Mouse (Mus musculus): ENCODE data around the gene Fam174b. TPM values are rescaled to one million over a fixed set of nuclear protein-coding genes. Genes with fewer than 3 reads are reported as not detected.

Fam174b gene
- polyA plus RNA-seq, 1 experiment from 2014 or later: 25.7 TPM

GRCm38 (mm10) chr7:73755377-73756110 is 15.4 kb downstream of the Fam174b start:
- H3K27ac ChIP-seq (replicated peaks; ENCODE audit: low read depth, low read length): no peak overlapping the region
- DNase-seq (ENCODE audit: low spot score): no peak
- H3K4me3 ChIP-seq (ENCODE audit: low read depth, low read length): no peak overlapping the region
- no peak overlapping the region for H3K4me2 ChIP-seq (ENCODE audit: low read depth, severe bottlenecking)
- no peaks in the 10 kb centered on the region for H3K27me3 ChIP-seq (ENCODE audit: control insufficient read depth, insufficient read depth, low read length)
- no peaks in the 10 kb centered on the region for H3K36me3 ChIP-seq (ENCODE audit: control insufficient read depth, insufficient read depth, low read length)
- ATAC-seq (ENCODE audit: insufficient number of reproducible peaks, low FRiP score, low TSS enrichment, low read depth): no peak
- WGBS: 54% methylated on average over 1 of the region's 1 CpGs
- no peaks in the 10 kb centered on the region for H3K4me1 ChIP-seq (ENCODE audit: control insufficient read depth, insufficient read depth, low read length)
- H3K9me3 ChIP-seq (ENCODE audit: control insufficient read depth, low read length): no peaks in the 10 kb centered on the region
- H3K9ac ChIP-seq (ENCODE audit: low read length): no peak overlapping the region

DNA sequence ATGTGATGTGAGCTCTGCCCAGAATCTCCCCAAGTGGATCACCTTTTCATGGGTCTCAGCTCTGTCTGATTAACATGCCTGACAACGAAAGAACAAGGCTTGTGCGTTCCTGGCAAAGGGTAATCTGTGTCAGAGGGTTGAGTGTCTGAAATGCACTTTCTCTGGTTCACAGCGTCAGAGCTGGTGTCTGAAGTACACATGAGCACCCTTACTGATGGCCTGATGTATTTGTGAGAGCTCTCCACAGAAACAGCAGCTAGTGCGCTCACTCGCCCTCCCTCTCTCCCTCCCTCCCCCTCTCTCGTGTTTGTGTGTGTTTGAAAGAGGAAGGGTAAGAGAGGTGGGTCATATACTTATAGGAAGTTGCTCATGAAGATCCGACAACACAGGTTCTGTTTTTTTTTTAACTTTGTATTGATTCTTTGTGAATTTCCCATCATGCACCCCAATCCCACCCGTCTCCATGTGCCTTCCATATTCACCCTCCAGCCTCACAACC is 21.6 kb downstream of the Fam174b start:
- 78% methylated on average over 8 of the region's 8 CpGs for WGBS
- Histone ChIP-seq H3K4me1 (ENCODE audit: control insufficient read depth, insufficient read depth, low read length) (no peaks in the 10 kb centered on the region), H3K4me3 (ENCODE audit: low read depth, low read length) (no peak overlapping the region), H3K36me3 (ENCODE audit: control insufficient read depth, insufficient read depth, low read length) (no peaks in the 10 kb centered on the region), H3K4me2 (ENCODE audit: low read depth, severe bottlenecking) (no peak overlapping the region), H3K9ac (ENCODE audit: low read length) (no peak overlapping the region), H3K27me3 (ENCODE audit: control insufficient read depth, insufficient read depth, low read length) (no peaks in the 10 kb centered on the region), H3K9me3 (ENCODE audit: control insufficient read depth, low read length) (no peaks in the 10 kb centered on the region), H3K27ac (replicated peaks; ENCODE audit: low read depth, low read length) (no peak overlapping the region)
- DNase-seq (ENCODE audit: low spot score): no peak
- no peak for ATAC-seq (ENCODE audit: insufficient number of reproducible peaks, low FRiP score, low TSS enrichment, low read depth)

GRCm38 (mm10) chr7:73764679-73765078 is 24.6 kb downstream of the Fam174b start:
- ATAC-seq (ENCODE audit: insufficient number of reproducible peaks, low FRiP score, low TSS enrichment, low read depth) (no peak), DNase-seq (ENCODE audit: low spot score) (no peak)
- 88% methylated on average over 5 of the region's 5 CpGs for WGBS
- Histone ChIP-seq H3K4me1 (ENCODE audit: control insufficient read depth, insufficient read depth, low read length) (no peaks in the 10 kb centered on the region), H3K27me3 (ENCODE audit: control insufficient read depth, insufficient read depth, low read length) (no peaks in the 10 kb centered on the region), H3K9me3 (ENCODE audit: control insufficient read depth, low read length) (no peaks in the 10 kb centered on the region), H3K9ac (ENCODE audit: low read length) (no peak overlapping the region), H3K36me3 (ENCODE audit: control insufficient read depth, insufficient read depth, low read length) (no peaks in the 10 kb centered on the region), H3K4me3 (ENCODE audit: low read depth, low read length) (no peak overlapping the region), H3K4me2 (ENCODE audit: low read depth, severe bottlenecking) (no peak overlapping the region), H3K27ac (replicated peaks; ENCODE audit: low read depth, low read length) (no peak overlapping the region)

- Histone ChIP-seq H3K4me3 (ENCODE audit: low read depth, low read length) (no peak overlapping the region), H3K4me2 (ENCODE audit: low read depth, severe bottlenecking) (no peak overlapping the region), H3K4me1 (ENCODE audit: control insufficient read depth, insufficient read depth, low read length) (no peaks in the 10 kb centered on the region), H3K9me3 (ENCODE audit: control insufficient read depth, low read length) (no peaks in the 10 kb centered on the region), H3K27me3 (ENCODE audit: control insufficient read depth, insufficient read depth, low read length) (no peaks in the 10 kb centered on the region), H3K9ac (ENCODE audit: low read length) (no peak overlapping the region), H3K27ac (replicated peaks; ENCODE audit: low read depth, low read length) (no peak overlapping the region), H3K36me3 (ENCODE audit: control insufficient read depth, insufficient read depth, low read length) (no peaks in the 10 kb centered on the region)
- ATAC-seq (ENCODE audit: insufficient number of reproducible peaks, low FRiP score, low TSS enrichment, low read depth): no peak
- no peak for DNase-seq (ENCODE audit: low spot score)
- WGBS: 80% methylated on average over 7 of the region's 7 CpGs
Observed at GRCm38 (mm10) chr7:73765186-73765903, 25.2 kb downstream of the Fam174b start.

- 87% methylated on average over 4 of the region's 4 CpGs for WGBS
- Histone ChIP-seq H3K9ac (ENCODE audit: low read length) (no peak overlapping the region), H3K27me3 (ENCODE audit: control insufficient read depth, insufficient read depth, low read length) (no peaks in the 10 kb centered on the region), H3K4me2 (ENCODE audit: low read depth, severe bottlenecking) (no peak overlapping the region), H3K4me3 (ENCODE audit: low read depth, low read length) (no peak overlapping the region), H3K27ac (replicated peaks; ENCODE audit: low read depth, low read length) (no peak overlapping the region), H3K4me1 (ENCODE audit: control insufficient read depth, insufficient read depth, low read length) (no peaks in the 10 kb centered on the region), H3K9me3 (ENCODE audit: control insufficient read depth, low read length) (no peaks in the 10 kb centered on the region), H3K36me3 (ENCODE audit: control insufficient read depth, insufficient read depth, low read length) (no peaks in the 10 kb centered on the region)
- DNase-seq (ENCODE audit: low spot score) (no peak), ATAC-seq (ENCODE audit: insufficient number of reproducible peaks, low FRiP score, low TSS enrichment, low read depth) (no peak)
Observed at GRCm38 (mm10) chr7:73769224-73769623, 29.1 kb downstream of the Fam174b start.

GRCm38 (mm10) chr7:73771384-73772274 is 31.5 kb downstream of the Fam174b start:
- Histone ChIP-seq H3K27me3 (ENCODE audit: control insufficient read depth, insufficient read depth, low read length) (no peaks in the 10 kb centered on the region), H3K9ac (ENCODE audit: low read length) (no peak overlapping the region), H3K4me2 (ENCODE audit: low read depth, severe bottlenecking) (no peak overlapping the region), H3K36me3 (ENCODE audit: control insufficient read depth, insufficient read depth, low read length) (no peaks in the 10 kb centered on the region), H3K9me3 (ENCODE audit: control insufficient read depth, low read length) (no peaks in the 10 kb centered on the region), H3K4me3 (ENCODE audit: low read depth, low read length) (no peak overlapping the region), H3K27ac (replicated peaks; ENCODE audit: low read depth, low read length) (no peak overlapping the region), H3K4me1 (ENCODE audit: control insufficient read depth, insufficient read depth, low read length) (no peaks in the 10 kb centered on the region)
- WGBS: 49% methylated on average over 19 of the region's 19 CpGs
- ATAC-seq (ENCODE audit: insufficient number of reproducible peaks, low FRiP score, low TSS enrichment, low read depth) (no peak), DNase-seq (ENCODE audit: low spot score) (no peak)

- Histone ChIP-seq H3K4me3 (ENCODE audit: low read depth, low read length) (no peak overlapping the region), H3K4me1 (ENCODE audit: control insufficient read depth, insufficient read depth, low read length) (no peaks in the 10 kb centered on the region), H3K27me3 (ENCODE audit: control insufficient read depth, insufficient read depth, low read length) (no peaks in the 10 kb centered on the region), H3K27ac (replicated peaks; ENCODE audit: low read depth, low read length) (no peak overlapping the region), H3K9ac (ENCODE audit: low read length) (no peak overlapping the region), H3K36me3 (ENCODE audit: control insufficient read depth, insufficient read depth, low read length) (no peaks in the 10 kb centered on the region), H3K9me3 (ENCODE audit: control insufficient read depth, low read length) (no peaks in the 10 kb centered on the region), H3K4me2 (ENCODE audit: low read depth, severe bottlenecking) (no peak overlapping the region)
- no peak for ATAC-seq (ENCODE audit: insufficient number of reproducible peaks, low FRiP score, low TSS enrichment, low read depth)
- DNase-seq (ENCODE audit: low spot score): no peak
- WGBS: 79% methylated on average over 14 of the region's 14 CpGs
Observed at GRCm38 (mm10) chr7:73772275-73772765, 32.2 kb downstream of the Fam174b start.

DNA sequence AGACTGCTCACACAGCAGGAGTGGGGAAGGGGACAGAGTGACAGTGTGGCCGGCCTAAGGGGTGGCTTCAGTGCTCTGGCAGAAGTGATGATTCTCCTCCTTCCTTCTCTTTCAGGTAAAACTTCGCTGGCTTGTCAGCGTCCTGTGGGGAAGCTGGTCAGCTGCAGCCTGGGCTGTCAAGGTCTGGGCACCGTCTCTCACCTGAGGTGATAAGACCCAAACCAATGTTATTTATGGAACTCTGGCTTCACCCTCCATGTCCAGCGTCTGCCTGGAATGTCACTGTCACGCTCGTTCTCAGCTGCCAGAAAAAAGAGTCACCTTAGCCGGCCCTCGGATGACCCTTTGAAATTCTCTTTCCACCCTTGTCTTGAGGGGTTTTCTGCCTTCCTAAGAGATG is 34.7 kb downstream of the Fam174b start:
- no peak overlapping the region for H3K4me2 ChIP-seq (ENCODE audit: low read depth, severe bottlenecking)
- DNase-seq (ENCODE audit: low spot score) (no peak), ATAC-seq (ENCODE audit: insufficient number of reproducible peaks, low FRiP score, low TSS enrichment, low read depth) (no peak)
- WGBS: 80% methylated on average over 9 of the region's 9 CpGs
- no peaks in the 10 kb centered on the region for H3K4me1 ChIP-seq (ENCODE audit: control insufficient read depth, insufficient read depth, low read length)
- H3K9me3 ChIP-seq (ENCODE audit: control insufficient read depth, low read length): no peaks in the 10 kb centered on the region
- H3K9ac ChIP-seq (ENCODE audit: low read length): no peak overlapping the region
- no peak overlapping the region for H3K27ac ChIP-seq (replicated peaks; ENCODE audit: low read depth, low read length)
- no peaks in the 10 kb centered on the region for H3K27me3 ChIP-seq (ENCODE audit: control insufficient read depth, insufficient read depth, low read length)
- no peak overlapping the region for H3K4me3 ChIP-seq (ENCODE audit: low read depth, low read length)
- H3K36me3 ChIP-seq (ENCODE audit: control insufficient read depth, insufficient read depth, low read length): no peaks in the 10 kb centered on the region
